Mouse (Mus musculus): ENCODE measurements around the gene Nrap. TPM values are rescaled to one million over a fixed set of nuclear protein-coding genes. Genes with fewer than 3 reads are reported as not detected.
A peak's percentile ranks its signal among the peaks of the same experiment; 100 is the strongest.

The Nrap gene
- polyA plus RNA-seq, 1 experiment = 0.07 TPM

- no peak for TF ChIP-seq POLR2A (IDR thresholded peaks at IDR 0.05; ENCODE audit: control insufficient read depth, low read depth, low read length)
- TF ChIP-seq CTCF (IDR thresholded peaks at IDR 0.05; ENCODE audit: control insufficient read depth, insufficient read depth, insufficient replicate concordance, low read depth, low read length) = no peak
- H3K4me1 ChIP-seq (ENCODE audit: control insufficient read depth, insufficient read depth, low read length) = no peaks in the 10 kb centered on the region
- no peak overlapping the region for H3K4me3 ChIP-seq (ENCODE audit: control insufficient read depth, low read depth, low read length)
- H3K36me3 ChIP-seq (ENCODE audit: control insufficient read depth, insufficient read depth, low read length) = no peaks in the 10 kb centered on the region
- H3K27me3 ChIP-seq (ENCODE audit: control insufficient read depth, insufficient read depth, low read length) = no peaks in the 10 kb centered on the region
- H3K27ac ChIP-seq (ENCODE audit: control insufficient read depth, insufficient read depth, low read depth, low read length) = no peak overlapping the region
Measured at GRCm38 (mm10) chr19:56406581-56406980, 16.7 kb upstream of the Nrap start.

GRCm38 (mm10) chr19:56405824-56406223, 16.0 kb upstream of the Nrap start:
- H3K4me3 ChIP-seq (ENCODE audit: control insufficient read depth, low read depth, low read length) = no peak overlapping the region
- TF ChIP-seq POLR2A (IDR thresholded peaks at IDR 0.05; ENCODE audit: control insufficient read depth, low read depth, low read length) (no peak), CTCF (IDR thresholded peaks at IDR 0.05; ENCODE audit: control insufficient read depth, insufficient read depth, insufficient replicate concordance, low read depth, low read length) (no peak)
- H3K36me3 ChIP-seq (ENCODE audit: control insufficient read depth, insufficient read depth, low read length) = no peaks in the 10 kb centered on the region
- H3K4me1 ChIP-seq (ENCODE audit: control insufficient read depth, insufficient read depth, low read length) = no peaks in the 10 kb centered on the region
- H3K27me3 ChIP-seq (ENCODE audit: control insufficient read depth, insufficient read depth, low read length) = no peaks in the 10 kb centered on the region
- H3K27ac ChIP-seq (ENCODE audit: control insufficient read depth, insufficient read depth, low read depth, low read length) = no peak overlapping the region

GRCm38 (mm10) chr19:56401864-56402263, 12.0 kb upstream of the Nrap start:
- peaks cover 5% of the 10 kb centered on the region for H3K4me1 ChIP-seq (ENCODE audit: control insufficient read depth, insufficient read depth, low read length)
- H3K36me3 ChIP-seq (ENCODE audit: control insufficient read depth, insufficient read depth, low read length) = no peaks in the 10 kb centered on the region
- TF ChIP-seq POLR2A (IDR thresholded peaks at IDR 0.05; ENCODE audit: control insufficient read depth, low read depth, low read length) (no peak), CTCF (IDR thresholded peaks at IDR 0.05; ENCODE audit: control insufficient read depth, insufficient read depth, insufficient replicate concordance, low read depth, low read length) (no peak)
- no peaks in the 10 kb centered on the region for H3K27me3 ChIP-seq (ENCODE audit: control insufficient read depth, insufficient read depth, low read length)
- peak overlapping the region; percentile 9; the same call in 1 of the 2 replicates for H3K4me3 ChIP-seq (ENCODE audit: control insufficient read depth, low read depth, low read length)
- no peak overlapping the region for H3K27ac ChIP-seq (ENCODE audit: control insufficient read depth, insufficient read depth, low read depth, low read length)

GRCm38 (mm10) chr19:56400200-56400599, 10.4 kb upstream of the Nrap start:
- no peak for TF ChIP-seq POLR2A (IDR thresholded peaks at IDR 0.05; ENCODE audit: control insufficient read depth, low read depth, low read length)
- no peak for TF ChIP-seq CTCF (IDR thresholded peaks at IDR 0.05; ENCODE audit: control insufficient read depth, insufficient read depth, insufficient replicate concordance, low read depth, low read length)
- Histone ChIP-seq H3K27ac (ENCODE audit: control insufficient read depth, insufficient read depth, low read depth, low read length) (no peak overlapping the region), H3K36me3 (ENCODE audit: control insufficient read depth, insufficient read depth, low read length) (no peaks in the 10 kb centered on the region), H3K4me3 (ENCODE audit: control insufficient read depth, low read depth, low read length) (peak overlapping the region; percentile 24; the same call in 1 of the 2 replicates), H3K27me3 (ENCODE audit: control insufficient read depth, insufficient read depth, low read length) (no peaks in the 10 kb centered on the region), H3K4me1 (ENCODE audit: control insufficient read depth, insufficient read depth, low read length) (peaks cover 12% of the 10 kb centered on the region)

DNA sequence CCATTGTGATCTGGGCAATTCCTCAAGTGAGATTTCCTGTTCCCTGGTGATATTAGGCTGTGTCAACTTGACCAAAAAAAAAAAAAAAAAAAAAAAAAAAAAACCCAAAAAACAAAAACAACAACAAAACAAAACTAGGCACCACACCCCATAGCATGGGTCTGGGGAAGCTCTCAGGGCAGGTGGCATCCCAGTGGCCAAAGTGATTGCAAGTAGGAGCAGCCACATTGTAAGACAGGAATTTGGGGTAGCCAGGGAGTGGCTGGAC, 8.6 kb upstream of the Nrap start:
- no peak for TF ChIP-seq CTCF (IDR thresholded peaks at IDR 0.05; ENCODE audit: control insufficient read depth, insufficient read depth, insufficient replicate concordance, low read depth, low read length)
- no peak for TF ChIP-seq POLR2A (IDR thresholded peaks at IDR 0.05; ENCODE audit: control insufficient read depth, low read depth, low read length)
- Histone ChIP-seq H3K36me3 (ENCODE audit: control insufficient read depth, insufficient read depth, low read length) (no peaks in the 10 kb centered on the region), H3K27me3 (ENCODE audit: control insufficient read depth, insufficient read depth, low read length) (no peaks in the 10 kb centered on the region), H3K4me1 (ENCODE audit: control insufficient read depth, insufficient read depth, low read length) (peaks cover 12% of the 10 kb centered on the region), H3K4me3 (ENCODE audit: control insufficient read depth, low read depth, low read length) (no peak overlapping the region), H3K27ac (ENCODE audit: control insufficient read depth, insufficient read depth, low read depth, low read length) (no peak overlapping the region)

DNA sequence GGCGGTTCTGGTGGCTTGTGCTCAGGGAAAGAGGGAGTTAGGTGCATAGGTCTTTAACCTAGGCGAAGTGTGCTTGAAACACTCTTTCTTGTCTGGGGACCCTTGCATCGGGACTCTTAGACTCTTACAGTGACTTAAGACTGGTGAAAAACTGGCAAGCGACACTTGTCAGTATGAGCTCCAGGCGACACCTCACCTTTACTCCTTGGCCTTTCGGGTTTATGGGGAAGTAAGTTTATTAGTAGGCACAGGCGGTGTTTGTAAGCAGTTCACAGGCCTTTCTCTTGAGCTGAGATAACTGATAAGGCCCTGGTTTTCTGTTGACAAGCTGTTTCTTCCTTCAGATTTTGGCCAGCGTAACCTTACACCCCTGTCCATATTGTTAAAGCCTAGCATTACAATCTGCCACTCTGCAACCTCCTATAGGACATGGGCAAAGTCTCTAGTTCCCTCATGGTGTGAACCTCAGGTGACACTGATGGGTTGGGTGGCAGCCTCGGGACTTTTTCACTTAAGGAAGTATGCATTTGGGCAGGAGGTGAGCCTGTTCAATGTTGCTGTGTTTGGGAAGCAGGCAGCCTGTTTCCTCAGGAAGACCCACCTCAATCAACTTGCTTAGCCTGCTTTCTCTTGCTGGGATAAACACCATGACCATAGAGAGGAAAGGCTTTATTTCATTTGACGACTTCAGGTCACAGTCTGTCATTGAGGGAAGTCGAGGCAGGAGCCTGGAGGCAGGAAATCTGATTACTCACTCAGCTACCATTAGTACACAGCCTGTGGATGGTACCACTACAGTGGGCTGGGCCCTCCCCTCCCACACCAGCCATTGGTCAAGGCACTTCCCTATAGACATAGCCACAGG, 8.1 kb upstream of the Nrap start:
- TF ChIP-seq POLR2A (IDR thresholded peaks at IDR 0.05; ENCODE audit: control insufficient read depth, low read depth, low read length) = no peak
- TF ChIP-seq CTCF (IDR thresholded peaks at IDR 0.05; ENCODE audit: control insufficient read depth, insufficient read depth, insufficient replicate concordance, low read depth, low read length) = no peak
- Histone ChIP-seq H3K4me1 (ENCODE audit: control insufficient read depth, insufficient read depth, low read length) (peaks cover 12% of the 10 kb centered on the region), H3K27me3 (ENCODE audit: control insufficient read depth, insufficient read depth, low read length) (no peaks in the 10 kb centered on the region), H3K4me3 (ENCODE audit: control insufficient read depth, low read depth, low read length) (peak overlapping the region; percentile 80), H3K27ac (ENCODE audit: control insufficient read depth, insufficient read depth, low read depth, low read length) (no peak overlapping the region; the same call in 1 of the 2 replicates), H3K36me3 (ENCODE audit: control insufficient read depth, insufficient read depth, low read length) (no peaks in the 10 kb centered on the region)

DNA sequence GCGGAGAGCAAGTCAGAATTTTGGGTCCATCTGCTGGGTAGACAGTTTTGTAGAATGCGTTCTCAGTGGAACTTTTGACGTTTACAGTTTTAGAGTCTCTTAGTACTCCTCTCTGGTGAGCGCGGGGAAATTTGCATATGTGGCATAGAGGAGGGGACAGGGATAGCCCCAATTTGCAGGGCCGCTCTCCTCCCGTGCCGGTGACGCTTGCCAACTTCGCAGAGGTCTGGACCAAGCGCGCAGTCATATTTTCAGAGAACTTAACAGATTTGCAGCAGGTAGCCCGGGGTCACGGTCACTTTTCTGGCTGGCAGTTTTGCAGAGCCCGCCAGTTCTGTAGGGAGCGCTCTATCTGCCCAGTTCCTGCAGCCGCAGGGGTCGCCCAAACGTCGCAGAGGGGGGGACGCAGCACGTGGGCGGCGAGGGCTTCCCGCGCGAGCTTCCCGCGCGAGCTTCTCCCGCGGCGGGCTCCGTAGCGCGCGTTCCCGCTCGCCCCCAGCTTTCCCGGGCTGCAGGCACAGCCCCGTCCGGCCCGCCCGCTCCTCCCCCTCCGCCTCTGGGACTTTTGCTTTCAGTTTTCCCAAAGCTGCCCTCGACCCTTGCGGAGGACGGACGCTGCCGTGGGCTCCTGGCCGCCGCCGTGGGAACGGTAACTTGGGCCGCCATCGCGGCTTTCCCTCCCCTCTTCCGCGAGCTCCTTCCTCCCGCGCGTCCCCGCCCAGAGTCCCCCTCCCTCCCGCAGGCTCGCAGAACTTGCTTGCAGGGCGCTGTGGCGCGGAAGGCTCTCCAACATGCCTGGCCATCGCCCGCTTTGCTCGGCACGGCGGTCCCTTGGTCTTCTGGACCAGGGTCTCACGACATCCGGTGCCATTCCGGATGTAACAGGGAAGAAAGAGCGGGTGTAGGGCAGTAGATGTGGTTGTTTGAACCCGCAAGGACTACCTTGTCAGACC, 7.1 kb upstream of the Nrap start, which contains the start of gene Casp7:
TSS of gene Casp7 (plus strand) at position 461 of the 953 bp plus-strand sequence.
- Histone ChIP-seq H3K27ac (ENCODE audit: control insufficient read depth, insufficient read depth, low read depth, low read length) (no peak within 1 kb of the TSS; the same call in 1 of the 2 replicates), H3K4me1 (ENCODE audit: control insufficient read depth, insufficient read depth, low read length) (peaks cover 12% of the 10 kb centered on the region), H3K4me3 (ENCODE audit: control insufficient read depth, low read depth, low read length) (peak within 1 kb of the TSS; percentile 80), H3K36me3 (ENCODE audit: control insufficient read depth, insufficient read depth, low read length) (no peaks in the 10 kb centered on the region), H3K27me3 (ENCODE audit: control insufficient read depth, insufficient read depth, low read length) (no peaks in the 10 kb centered on the region)
- TF ChIP-seq CTCF (IDR thresholded peaks at IDR 0.05; ENCODE audit: control insufficient read depth, insufficient read depth, insufficient replicate concordance, low read depth, low read length) (no peak), POLR2A (IDR thresholded peaks at IDR 0.05; ENCODE audit: control insufficient read depth, low read depth, low read length) (no peak; the same call in 1 of the 2 replicates)

Data from testis, adult 2 months (tissue).